ENCODE assay signal across 7 mouse cellular contexts in the genomic region with DNA sequence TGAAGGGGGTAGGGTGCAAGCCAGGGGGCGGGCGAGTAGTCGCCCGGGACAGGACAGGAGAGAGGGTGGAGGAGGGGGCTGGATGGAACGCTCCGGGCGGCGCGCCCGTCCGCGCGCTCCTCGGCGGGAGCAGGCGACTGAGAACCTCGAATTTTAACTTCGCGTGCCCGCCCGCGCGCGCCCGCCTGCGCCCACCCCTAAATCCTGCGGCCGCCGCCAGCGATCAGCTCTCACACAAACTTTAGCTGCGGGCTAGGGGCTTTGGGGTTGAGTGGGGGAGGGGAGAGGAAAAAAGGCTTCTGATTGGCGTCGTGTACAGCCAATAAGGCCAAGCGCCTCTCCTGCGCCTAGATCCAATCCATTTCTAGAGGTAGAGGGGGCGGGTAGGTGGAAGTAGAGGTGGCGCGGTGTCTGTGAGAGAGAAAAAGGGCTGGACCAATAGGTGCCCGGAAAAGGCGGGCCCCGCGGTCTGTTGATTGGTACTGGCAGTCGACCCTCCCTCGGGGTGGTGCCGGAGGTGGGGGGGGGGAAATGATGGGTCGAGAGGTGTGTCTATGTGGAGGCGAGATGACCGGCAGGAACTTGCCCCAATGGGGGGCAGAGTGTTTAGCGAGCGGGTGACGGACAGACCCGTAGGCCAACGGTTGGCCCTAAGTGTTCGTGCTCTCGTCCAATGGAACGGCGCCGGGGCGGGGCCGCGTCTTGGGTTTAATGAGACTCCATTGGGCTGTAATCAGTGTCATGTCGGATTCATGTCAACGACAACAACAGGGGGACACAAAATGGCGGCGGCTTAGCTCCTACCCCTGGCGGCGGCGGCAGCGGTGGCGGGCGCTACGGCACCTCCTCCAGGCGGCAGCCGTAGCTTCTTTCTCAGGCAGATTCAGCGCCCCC. TPM values are rescaled to one million over a fixed set of nuclear protein-coding genes. Genes with fewer than 3 reads are reported as not detected.
DNase-seq lines count a peak whose midpoint lies in the region; ATAC-seq and TF ChIP-seq lines count a peak whose summit lies in the region.

No protein-coding gene starts in this region.

- peak overlapping the region; percentile 99 for H3K4me2 ChIP-seq in intestine, postnatal 0 days (replicated peaks; ENCODE audit: low read depth)
- H3K4me2 ChIP-seq in midbrain, embryonic 12.5 days (replicated peaks): peak overlapping the region; percentile 80

- H3K9ac ChIP-seq in intestine, postnatal 0 days (ENCODE audit: low read depth, low read length): peak overlapping the region; percentile 87
- H3K9ac ChIP-seq in midbrain, embryonic 12.5 days (replicated peaks): peak overlapping the region; percentile 97

- under 1% methylated on average over 75 of the region's 75 CpGs for WGBS in embryonic facial prominence, embryonic 10.5 days
- WGBS in intestine, postnatal 0 days: under 1% methylated on average over 71 of the region's 75 CpGs
- WGBS in midbrain, embryonic 12.5 days: under 1% methylated on average over 70 of the region's 75 CpGs
- under 1% methylated on average over 75 of the region's 75 CpGs for WGBS in small intestine, adult 2 months

- peak; percentile 55 for TF ChIP-seq POLR2A in small intestine, adult 2 months (IDR thresholded peaks at IDR 0.05; ENCODE audit: low read depth, low read length)

- no peaks in the 10 kb centered on the region for H3K27me3 ChIP-seq in embryonic facial prominence, embryonic 10.5 days (replicated peaks; ENCODE audit: low read depth, poor library complexity, severe bottlenecking)
- H3K27me3 ChIP-seq in intestine, postnatal 0 days (replicated peaks; ENCODE audit: control insufficient read depth, insufficient read depth, low read length): no peaks in the 10 kb centered on the region
- H3K27me3 ChIP-seq in midbrain, embryonic 12.5 days: no peaks in the 10 kb centered on the region
- H3K27me3 ChIP-seq in small intestine, adult 2 months (ENCODE audit: control insufficient read depth, insufficient read depth, low read length): no peaks in the 10 kb centered on the region

- H3K4me3 ChIP-seq in embryonic facial prominence, embryonic 10.5 days: peak overlapping the region; percentile 79
- H3K4me3 ChIP-seq in intestine, postnatal 0 days (ENCODE audit: low read depth, low read length): peak overlapping the region; percentile 88
- peak overlapping the region; percentile 94 for H3K4me3 ChIP-seq in midbrain, embryonic 12.5 days
- peak overlapping the region; percentile 99 for H3K4me3 ChIP-seq in small intestine, adult 2 months (ENCODE audit: low read depth, low read length)

- peak overlapping the region; percentile 99 for H3K27ac ChIP-seq in embryonic facial prominence, embryonic 10.5 days (replicated peaks)
- H3K27ac ChIP-seq in intestine, postnatal 0 days (ENCODE audit: low read depth, low read length): peak overlapping the region; percentile 97
- H3K27ac ChIP-seq in midbrain, embryonic 12.5 days (replicated peaks): peak overlapping the region; percentile 99
- peak overlapping the region; percentile 97 for H3K27ac ChIP-seq in small intestine, adult 2 months (ENCODE audit: insufficient read depth, low read depth, low read length)

- H3K4me1 ChIP-seq in embryonic facial prominence, embryonic 10.5 days: peaks cover 36% of the 10 kb centered on the region
- H3K4me1 ChIP-seq in intestine, postnatal 0 days (replicated peaks; ENCODE audit: control insufficient read depth, insufficient read depth, low read length): 0 out of 2 replicates have a peak, but pooled peaks cover 11% of the 10 kb centered on the region
- H3K4me1 ChIP-seq in midbrain, embryonic 12.5 days: peaks cover 37% of the 10 kb centered on the region
- H3K4me1 ChIP-seq in small intestine, adult 2 months (ENCODE audit: control insufficient read depth, insufficient read depth, insufficient read length, low read length): peaks cover 18% of the 10 kb centered on the region

- ATAC-seq in intestine, postnatal 0 days: peak; percentile 95
- ATAC-seq in midbrain, embryonic 12.5 days (ENCODE audit: low FRiP score, low read depth): peak; percentile 95

- no peaks in the 10 kb centered on the region for H3K9me3 ChIP-seq in embryonic facial prominence, embryonic 10.5 days
- no peaks in the 10 kb centered on the region for H3K9me3 ChIP-seq in intestine, postnatal 0 days (ENCODE audit: control insufficient read depth)
- H3K9me3 ChIP-seq in midbrain, embryonic 12.5 days: no peaks in the 10 kb centered on the region

- peak; percentile 65 for TF ChIP-seq CTCF in intestine, postnatal 0 days (IDR thresholded peaks at IDR 0.05; ENCODE audit: low read depth)
- TF ChIP-seq CTCF in small intestine, adult 2 months (IDR thresholded peaks at IDR 0.05; ENCODE audit: extremely low read depth, insufficient read length, insufficient replicate concordance, low read depth, low read length): no peak

- DNase-seq in adrenal gland, postnatal 10 days: peak; percentile 99
- DNase-seq in embryonic facial prominence, embryonic 10.5 days (ENCODE audit: low spot score): peak; percentile 100
- DNase-seq in gonadal fat pad, adult 2 months (ENCODE audit: low read depth): peak; percentile 98
- DNase-seq in left cerebral cortex, postnatal 4 days: peak; percentile 100

- intact Hi-C loops in left cerebral cortex, postnatal 4 days (cut with DNase I): loop anchor here (10.0 kb wide), 1 partner anchor 164 kb away; no protein-coding TSS in a partner anchor

- no peaks in the 10 kb centered on the region for H3K36me3 ChIP-seq in embryonic facial prominence, embryonic 10.5 days (replicated peaks)
- H3K36me3 ChIP-seq in intestine, postnatal 0 days (ENCODE audit: control insufficient read depth, insufficient read depth): no peaks in the 10 kb centered on the region
- no peaks in the 10 kb centered on the region for H3K36me3 ChIP-seq in midbrain, embryonic 12.5 days
- H3K36me3 ChIP-seq in small intestine, adult 2 months (ENCODE audit: control insufficient read depth, insufficient read depth, low read length): no peaks in the 10 kb centered on the region

RNA-seq across cellular contexts. Expression of a gene that starts 19.2 kb away (rescaled TPM):
- total RNA-seq in adrenal gland, postnatal 10 days (2021): 10 to 100 TPM; 31.7 to 51.3 TPM
- polyA plus RNA-seq in embryonic facial prominence, embryonic 10.5 days (2016; fragmentation: Nextera tagmentation; extraction: Ambion mirVana): 12.4 and 14.2 TPM in 2 replicates
- polyA plus RNA-seq in gonadal fat pad, adult 2 months (2012; rRNA removed): 14.8 and 15.5 TPM in 2 replicates
- polyA plus RNA-seq in intestine, postnatal 0 days (2015; fragmentation: Nextera tagmentation; extraction: Ambion mirVana): 4.8 and 5.5 TPM in 2 replicates
- total RNA-seq in left cerebral cortex, postnatal 4 days (2021): 10 to 100 TPM; 80.4 to 91.7 TPM
- polyA plus RNA-seq in midbrain, embryonic 12.5 days (2016; fragmentation: Nextera tagmentation; extraction: Ambion mirVana): 25.4 and 28.2 TPM in 2 replicates
- 4.0 and 8.3 TPM in 2 replicates for polyA plus RNA-seq in small intestine, adult 2 months (2012; rRNA removed)

Comparison
In these comparisons a context has a peak if more than half of its experiments do, and no peak if none do; other contexts are left out.
1. Peak in every context shown above with its lines: DNase-seq, ATAC-seq, H3K4me3 ChIP-seq and H3K27ac ChIP-seq.